Mouse (Mus musculus) midbrain, embryonic 16.5 days (tissue): ENCODE measurements at regions not wholly inside any gene's neighbourhood (a gene's known extent, or its start where the extent isn't known, plus 50 kb on each side); places are given as distances from the start of the nearest gene placed in this dataset.

Experiments used
- ATAC-seq: fragments of 200-750 bp; cut with Nextera tagmentation; 2 replicates; pipeline ENCODE4 v1.8.0; 2017; ENCODE audit warnings: moderate TSS enrichment
- H3K27ac ChIP-seq: fragments of 300-500 bp; sonication (generic); 2 replicates; pipeline ENCODE4 v1.5.1; 2014; ENCODE audit warnings: mild to moderate bottlenecking, low read length, mixed read lengths
- H3K27me3 ChIP-seq: fragments of 300-500 bp; sonication (generic); 2 replicates; pipeline ENCODE4 v1.6.1; 2014; ENCODE audit warnings: low read depth, low read length, mixed read lengths; ENCODE audit not compliant: control insufficient read depth, insufficient read depth
- H3K36me3 ChIP-seq: fragments of 300-500 bp; sonication (generic); 2 replicates; pipeline ENCODE4 v1.6.1; 2014; ENCODE audit warnings: mild to moderate bottlenecking, low read length, moderate library complexity, mixed read lengths; ENCODE audit not compliant: control insufficient read depth, insufficient read depth
- H3K4me1 ChIP-seq: fragments of 300-500 bp; sonication (generic); 2 replicates; pipeline ENCODE4 v1.6.1; 2014; ENCODE audit warnings: mild to moderate bottlenecking, low read length, mixed read lengths; ENCODE audit not compliant: control insufficient read depth, insufficient read depth
- H3K4me2 ChIP-seq: fragments of 300-500 bp; sonication (generic); 2 replicates; pipeline ENCODE4 v1.6.1; 2014; ENCODE audit warnings: mild to moderate bottlenecking, low read length, mixed read lengths
- H3K4me3 ChIP-seq: fragments of 300-500 bp; sonication (generic); 2 replicates; pipeline ENCODE4 v1.5.1; 2014; ENCODE audit warnings: low read depth, mild to moderate bottlenecking, low read length, moderate library complexity, mixed read lengths
- H3K9ac ChIP-seq: fragments of 300-500 bp; sonication (generic); 2 replicates; pipeline ENCODE4 v1.6.1; 2014; ENCODE audit warnings: low read depth, low read length, mixed read lengths
- H3K9me3 ChIP-seq: fragments of 300-500 bp; sonication (generic); replicated peaks from 2 replicates; pipeline ENCODE4 v1.6.1; 2014; ENCODE audit warnings: mild to moderate bottlenecking, low read length, mixed read lengths; ENCODE audit not compliant: control insufficient read depth, poor library complexity, severe bottlenecking
- WGBS: fragments of 180-500 bp; shearing (Covaris S2); extraction: QIAGEN DNeasy Blood & Tissue Kit; methylation state at CpG from one replicate; pipeline ENCODE4 v1.1.7; 2014; 5-methylcytosine and 5-hydroxymethylcytosine counted together

- no peaks in the 10 kb centered on the region for H3K27me3 ChIP-seq
- 0 out of 2 replicates have a peak overlapping the region, but pooled peaks have one; percentile 14 for H3K27ac ChIP-seq
- H3K9ac ChIP-seq: no peak overlapping the region
- peaks cover 33% of the 10 kb centered on the region for H3K4me1 ChIP-seq
- no peaks in the 10 kb centered on the region for H3K36me3 ChIP-seq
- 67% methylated on average over 6 of the region's 6 CpGs for WGBS
- no peak overlapping the region for H3K4me2 ChIP-seq
- no peaks in the 10 kb centered on the region for H3K9me3 ChIP-seq
- no peak for ATAC-seq
- H3K4me3 ChIP-seq: no peak overlapping the region
These were observed 77.5 kb upstream of the Tiam2 start for GRCm38 (mm10) chr17:3248875-3249274.

DNA sequence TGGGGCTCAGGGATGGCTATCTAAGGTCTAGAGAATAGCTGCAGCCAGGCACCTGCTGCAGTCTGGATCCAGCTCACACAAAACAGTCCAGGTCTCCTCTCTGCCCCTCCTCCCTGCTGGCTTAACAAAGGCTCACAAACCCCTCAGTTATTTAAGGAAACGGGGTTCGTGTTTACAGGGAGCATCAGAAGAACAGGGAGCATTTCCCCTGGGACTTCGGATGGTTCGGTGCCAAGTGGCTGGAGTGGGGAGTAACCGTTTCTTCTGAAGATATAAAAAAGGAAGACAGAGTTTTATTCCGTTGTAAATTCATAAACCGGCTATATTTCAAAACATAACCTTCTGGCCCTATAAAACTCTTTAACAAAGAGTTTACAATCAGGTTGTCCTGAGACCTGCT, 77.1 kb upstream of the Tiam2 start:
- Histone ChIP-seq H3K36me3 (no peaks in the 10 kb centered on the region), H3K9ac (no peak overlapping the region), H3K4me3 (no peak overlapping the region), H3K27me3 (no peaks in the 10 kb centered on the region), H3K27ac (peak overlapping the region; percentile 14; the same call in 1 of the 2 replicates), H3K9me3 (no peaks in the 10 kb centered on the region), H3K4me2 (no peak overlapping the region), H3K4me1 (peaks cover 33% of the 10 kb centered on the region)
- ATAC-seq: no peak
- WGBS: 64% methylated on average over 7 of the region's 7 CpGs

GRCm38 (mm10) chr17:3251176-3251575, 75.2 kb upstream of the Tiam2 start:
- Histone ChIP-seq H3K4me2 (no peak overlapping the region), H3K9me3 (no peaks in the 10 kb centered on the region), H3K27me3 (no peaks in the 10 kb centered on the region), H3K27ac (no peak overlapping the region), H3K36me3 (no peaks in the 10 kb centered on the region), H3K4me1 (peaks cover 19% of the 10 kb centered on the region), H3K9ac (no peak overlapping the region), H3K4me3 (no peak overlapping the region)
- ATAC-seq: no peak
- WGBS: 54% methylated on average over 4 of the region's 4 CpGs

- no peaks in the 10 kb centered on the region for H3K9me3 ChIP-seq
- H3K4me3 ChIP-seq: no peak overlapping the region
- H3K4me1 ChIP-seq: peaks cover 11% of the 10 kb centered on the region
- no peak overlapping the region for H3K9ac ChIP-seq
- no peak overlapping the region for H3K27ac ChIP-seq
- ATAC-seq: no peak
- no peaks in the 10 kb centered on the region for H3K27me3 ChIP-seq
- WGBS: 94% methylated on average over 5 of the region's 5 CpGs
- H3K4me2 ChIP-seq: no peak overlapping the region
- H3K36me3 ChIP-seq: no peaks in the 10 kb centered on the region
These were observed 74.4 kb upstream of the Tiam2 start for GRCm38 (mm10) chr17:3251966-3252365.

DNA sequence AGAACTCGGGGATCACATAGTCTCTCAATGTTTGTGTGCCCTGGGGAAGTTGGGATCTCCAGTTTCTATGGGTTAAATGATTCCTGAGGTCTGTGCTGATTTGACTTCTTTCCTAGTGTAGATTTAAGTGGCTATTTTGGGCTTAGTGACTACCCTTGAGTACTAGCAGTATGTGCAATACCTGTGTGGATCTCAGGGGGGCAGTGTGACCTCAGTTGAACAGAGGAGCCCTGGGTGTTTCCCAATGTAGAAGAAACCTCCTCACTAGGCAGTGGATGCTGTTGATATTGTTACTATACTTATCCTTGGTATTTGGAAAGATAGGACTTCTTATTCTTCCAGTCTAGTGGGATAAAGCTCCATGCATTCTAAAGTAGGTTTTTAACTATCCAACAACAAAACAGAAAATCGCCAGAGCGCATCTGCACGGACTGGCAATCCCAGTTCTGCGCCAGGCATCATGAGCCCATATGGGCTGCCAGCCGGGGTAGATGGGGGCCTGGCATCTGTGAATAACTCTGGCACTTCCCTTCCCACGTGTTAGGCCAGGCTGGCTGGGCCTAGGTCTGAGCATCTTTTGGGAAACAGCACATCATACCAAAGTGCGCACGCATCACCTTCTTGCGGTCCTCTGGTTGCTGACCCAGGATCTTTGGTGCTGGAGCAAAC, 72.7 kb upstream of the Tiam2 start:
- no peak overlapping the region for H3K4me2 ChIP-seq
- WGBS: 90% methylated on average over 10 of the region's 10 CpGs
- H3K4me3 ChIP-seq: no peak overlapping the region
- no peaks in the 10 kb centered on the region for H3K36me3 ChIP-seq
- H3K4me1 ChIP-seq: peaks cover 12% of the 10 kb centered on the region; the same call in 1 of the 2 replicates
- H3K9me3 ChIP-seq: no peaks in the 10 kb centered on the region
- ATAC-seq: no peak
- no peaks in the 10 kb centered on the region for H3K27me3 ChIP-seq
- no peak overlapping the region for H3K27ac ChIP-seq
- H3K9ac ChIP-seq: no peak overlapping the region

GRCm38 (mm10) chr17:3256765-3257164, 69.6 kb upstream of the Tiam2 start:
- no peaks in the 10 kb centered on the region for H3K9me3 ChIP-seq
- H3K27ac ChIP-seq: no peak overlapping the region
- H3K9ac ChIP-seq: no peak overlapping the region
- WGBS: 94% methylated on average over 7 of the region's 7 CpGs
- H3K4me3 ChIP-seq: no peak overlapping the region
- H3K4me1 ChIP-seq: peaks cover 7% of the 10 kb centered on the region; the same call in 1 of the 2 replicates
- ATAC-seq: no peak
- no peaks in the 10 kb centered on the region for H3K36me3 ChIP-seq
- no peaks in the 10 kb centered on the region for H3K27me3 ChIP-seq
- no peak overlapping the region for H3K4me2 ChIP-seq

- WGBS: 75% methylated on average over 9 of the region's 9 CpGs
- H3K27ac ChIP-seq: no peak overlapping the region
- H3K27me3 ChIP-seq: no peaks in the 10 kb centered on the region
- no peaks in the 10 kb centered on the region for H3K9me3 ChIP-seq
- H3K4me3 ChIP-seq: no peak overlapping the region
- no peak overlapping the region for H3K9ac ChIP-seq
- no peak overlapping the region for H3K4me2 ChIP-seq
- no peaks in the 10 kb centered on the region for H3K36me3 ChIP-seq
- ATAC-seq: no peak
- H3K4me1 ChIP-seq: peaks cover 7% of the 10 kb centered on the region; the same call in 1 of the 2 replicates
These were observed 67.4 kb upstream of the Tiam2 start for GRCm38 (mm10) chr17:3258811-3259510.

GRCm38 (mm10) chr17:3260796-3261195, 65.6 kb upstream of the Tiam2 start:
- Histone ChIP-seq H3K9ac (no peak overlapping the region), H3K4me2 (no peak overlapping the region), H3K4me1 (peaks cover 7% of the 10 kb centered on the region; the same call in 1 of the 2 replicates), H3K36me3 (no peaks in the 10 kb centered on the region), H3K27ac (no peak overlapping the region), H3K9me3 (no peaks in the 10 kb centered on the region), H3K4me3 (no peak overlapping the region), H3K27me3 (no peaks in the 10 kb centered on the region)
- no peak for ATAC-seq
- WGBS: 91% methylated on average over 11 of the region's 11 CpGs
